Mouse (Mus musculus) adrenal gland, adult 18-20 months (tissue): ENCODE results near the gene Rnf217. TPM values are rescaled to one million over a fixed set of nuclear protein-coding genes. Genes with fewer than 3 reads are reported as not detected.

ENCODE experiments used
- DNase-seq, 2 experiments: peaks; one replicate each; pipeline ENCODE4 v3.0.0; 2021 to 2022; ENCODE audit warnings: low spot score in 2 of 2
- total RNA-seq, 2 experiments: library from RNA; stranded (reverse); gene quantifications; 1 replicate in 1 of 2; 2 replicates in 1 of 2; pipeline ENCODE4 v1.2.3; 2021

Rnf217 gene
- total RNA-seq, 2 experiments from 2014 or later = 8.7 to 10.1 TPM

DNA sequence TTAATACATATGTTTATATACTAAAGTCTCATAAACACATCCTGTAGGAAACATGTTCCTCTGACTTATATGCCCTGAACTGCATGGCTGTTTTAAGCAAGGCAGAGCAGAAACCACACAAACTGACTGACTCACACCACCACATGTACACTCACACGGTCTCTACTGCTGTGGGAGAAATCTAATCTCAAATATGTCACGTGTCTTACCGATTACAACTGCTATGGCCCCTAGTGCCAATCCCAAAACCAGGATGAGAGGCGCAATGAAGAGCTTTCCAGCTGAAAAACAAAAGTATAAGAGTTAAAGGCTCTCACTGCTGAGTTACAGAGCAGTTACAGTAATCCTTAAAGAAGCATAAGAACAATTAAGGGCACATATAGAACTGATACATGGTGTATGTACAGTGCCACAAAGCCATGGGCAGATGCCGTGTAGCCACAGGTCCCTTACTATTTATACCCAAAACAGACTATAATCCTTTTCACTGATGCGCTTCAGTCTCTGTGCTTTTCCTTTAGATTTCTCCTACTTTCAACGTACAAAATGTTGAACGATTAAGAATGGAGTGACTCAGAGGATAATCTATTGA lies 105.3 kb downstream of the Rnf217 start:
- DNase-seq = no peak

DNA sequence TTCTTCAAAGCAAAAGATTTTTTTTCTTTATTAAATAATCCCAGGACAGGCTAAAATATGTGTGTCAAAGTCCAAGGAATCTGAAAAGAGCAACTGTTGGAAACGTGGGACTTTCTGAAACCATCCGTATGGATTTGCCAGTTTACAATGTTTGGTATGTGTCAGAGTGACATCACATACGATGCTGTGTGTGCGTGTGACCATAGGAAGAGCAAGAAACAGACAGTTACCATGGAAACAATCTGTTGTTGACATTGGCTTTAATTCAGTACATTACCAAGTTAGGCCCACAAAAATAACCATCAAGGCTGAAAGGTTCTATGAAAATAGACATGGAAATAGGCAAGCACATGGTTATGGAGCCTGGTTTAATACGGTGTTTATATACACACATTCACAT lies 107.3 kb downstream of the Rnf217 start:
- no peak for DNase-seq

DNA sequence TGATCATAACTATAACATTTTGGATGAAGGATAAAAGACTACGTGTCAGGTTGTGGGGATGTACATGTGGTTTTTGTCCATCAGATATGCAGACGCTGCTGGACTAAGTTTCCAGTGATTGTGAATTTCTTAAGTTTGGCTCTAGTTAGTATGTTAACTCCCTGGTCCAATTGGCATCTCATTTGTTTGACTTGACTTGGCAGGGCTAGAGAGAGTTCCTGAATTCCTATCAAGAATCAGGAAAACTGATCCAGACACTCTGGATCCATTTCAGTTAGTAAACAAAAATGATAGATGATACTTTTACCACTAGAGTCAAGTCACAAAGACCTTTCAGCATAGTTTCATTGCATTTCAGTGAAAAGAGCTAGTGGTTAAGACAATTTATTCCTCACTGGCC lies 112.1 kb downstream of the Rnf217 start:
- DNase-seq = no peak

DNA sequence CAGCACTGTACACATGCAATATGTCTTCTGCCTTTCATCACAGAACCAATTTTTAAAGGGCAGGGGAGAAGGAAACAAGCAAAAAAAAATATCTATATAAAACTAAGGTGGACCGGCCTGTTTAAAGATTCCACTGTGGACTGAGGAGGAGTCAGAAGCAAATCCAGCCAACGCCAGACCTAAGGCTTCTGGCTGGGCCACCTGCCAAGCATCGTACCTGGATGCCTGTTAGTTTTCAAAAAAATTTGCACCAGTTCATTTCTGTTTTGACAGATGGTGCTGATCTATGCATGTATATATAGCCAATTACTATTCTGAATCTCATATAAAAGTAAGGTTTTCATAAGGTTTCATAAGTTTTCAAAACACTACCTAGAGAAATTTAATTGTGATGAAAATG lies 113.2 kb downstream of the Rnf217 start:
- DNase-seq = no peak

DNA sequence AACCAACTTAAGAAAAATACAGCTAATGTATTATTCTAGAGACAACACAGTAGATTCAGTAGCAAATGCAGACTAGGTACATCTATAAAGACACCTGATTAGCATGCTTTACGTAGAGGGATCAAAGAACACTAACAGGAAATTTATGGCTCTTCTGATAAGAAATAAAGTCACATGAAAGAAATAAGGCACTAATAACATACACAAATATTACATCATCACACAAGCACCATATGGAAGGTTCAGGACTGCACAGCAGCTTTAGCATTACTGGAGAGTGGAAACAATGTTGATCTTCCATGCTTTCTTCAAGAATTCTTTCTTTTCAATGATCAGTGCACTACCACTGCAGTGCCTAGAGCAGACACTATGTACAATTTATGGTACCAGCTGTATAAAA lies 114.7 kb downstream of the Rnf217 start:
- DNase-seq = no peak

DNA sequence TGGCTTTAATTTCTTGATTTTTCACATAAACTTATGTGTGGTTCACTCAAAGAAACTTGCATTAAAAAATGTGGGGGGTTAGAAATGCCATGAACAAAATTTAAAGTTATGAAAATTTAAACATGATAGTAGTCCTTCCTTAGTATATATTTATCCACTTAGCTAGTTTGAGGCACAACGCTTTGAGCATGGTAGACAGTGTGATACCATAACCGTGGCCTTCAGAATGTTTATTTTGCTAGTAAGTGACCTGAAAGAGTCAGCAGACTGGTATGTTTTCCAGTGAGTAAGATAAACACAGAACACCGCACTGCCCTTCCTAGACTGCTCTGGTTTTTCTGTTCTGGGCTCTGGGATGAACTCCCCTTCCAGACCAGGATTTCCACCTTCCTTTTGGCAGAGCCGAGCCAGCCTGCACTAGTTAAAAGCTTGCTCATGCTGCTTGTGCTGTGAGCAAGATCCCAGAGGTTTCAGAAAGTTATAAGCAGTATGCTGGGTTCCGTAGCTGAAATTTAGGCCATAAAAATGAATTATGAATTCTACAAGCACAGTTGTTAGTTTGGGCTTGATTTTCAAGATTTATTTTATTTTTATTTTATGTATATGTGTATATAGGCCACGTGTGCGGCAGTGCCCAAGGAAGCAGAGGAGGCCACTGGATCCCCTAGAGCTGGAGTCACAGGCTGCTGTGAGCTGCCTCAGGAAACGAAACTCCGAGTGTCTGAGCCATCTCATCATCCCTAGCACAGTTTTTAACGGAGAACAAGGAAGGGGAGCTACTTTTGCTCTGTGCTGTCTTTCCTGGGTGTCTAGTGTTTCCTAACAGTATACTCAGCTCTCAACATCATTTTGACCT lies 141.7 kb downstream of the Rnf217 start:
- no peak for DNase-seq

DNA sequence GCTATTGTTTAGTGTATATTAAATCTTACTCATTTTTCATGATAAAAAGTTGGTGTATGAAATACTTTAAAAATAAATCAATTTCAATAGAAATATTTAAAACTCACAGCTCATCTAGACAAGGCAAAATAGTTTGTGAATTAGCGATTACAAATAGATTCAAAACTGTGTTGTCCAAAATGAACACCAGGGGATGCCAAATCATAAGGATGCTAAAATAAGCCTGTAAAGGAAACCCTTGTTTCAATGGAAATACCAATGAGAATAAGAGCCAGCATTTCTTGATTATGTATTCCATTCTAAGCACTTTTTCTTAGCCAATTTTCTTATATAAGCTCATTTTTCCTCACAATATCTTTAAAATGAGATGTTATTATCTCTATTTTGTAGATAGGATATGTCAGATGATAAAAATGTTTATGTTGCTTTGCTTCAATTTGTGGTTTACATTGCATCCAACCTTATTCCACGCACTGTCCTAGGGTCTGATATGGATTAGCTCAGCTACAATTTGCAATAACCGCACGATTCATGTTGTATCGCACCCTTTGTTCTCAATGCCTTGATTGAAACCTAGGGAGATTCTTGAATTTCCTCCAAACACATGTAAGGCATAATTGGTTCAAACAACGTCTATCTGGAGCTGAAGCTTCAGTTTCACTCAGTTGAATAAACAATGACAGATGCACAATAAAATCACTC lies 143.0 kb downstream of the Rnf217 start:
- DNase-seq = no peak

DNA sequence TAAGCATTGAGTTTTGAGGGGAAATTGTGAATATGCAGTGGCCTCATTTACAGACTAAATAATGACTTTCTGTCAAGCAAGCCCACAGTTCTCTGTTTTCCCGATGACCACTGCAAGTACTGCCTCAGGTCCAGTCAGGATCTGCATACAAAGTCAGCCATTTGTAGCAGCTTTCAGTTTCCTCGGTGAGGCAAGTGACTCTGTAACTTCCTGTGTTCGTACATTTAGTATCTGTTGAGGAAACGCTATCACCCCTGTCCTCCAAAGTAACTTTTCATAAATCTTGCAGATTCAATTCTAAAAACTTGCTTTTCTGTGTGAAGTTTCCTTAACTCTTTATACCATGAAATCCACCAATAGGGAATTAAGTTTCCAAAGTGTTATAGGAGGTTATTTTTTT lies 143.6 kb downstream of the Rnf217 start:
- no peak for DNase-seq

DNA sequence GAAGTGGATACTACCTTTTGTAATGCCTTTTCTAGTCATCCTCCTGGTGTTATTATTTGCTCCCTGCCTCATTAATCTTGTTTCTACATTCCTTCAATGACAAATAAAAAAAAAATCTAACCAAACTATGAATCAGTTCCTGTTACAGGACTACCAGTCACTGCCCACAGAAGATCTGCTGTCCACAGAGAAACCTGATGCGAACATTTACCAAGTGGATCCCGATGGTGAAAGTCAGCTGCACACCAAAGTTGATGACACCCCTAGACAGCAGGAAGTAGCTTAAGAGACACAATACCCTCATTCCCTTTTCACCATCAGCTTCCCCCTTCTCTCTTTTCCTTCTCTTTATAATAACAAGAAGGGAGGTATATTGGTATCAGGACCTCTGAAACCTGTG lies 145.9 kb downstream of the Rnf217 start:
- no peak for DNase-seq

DNA sequence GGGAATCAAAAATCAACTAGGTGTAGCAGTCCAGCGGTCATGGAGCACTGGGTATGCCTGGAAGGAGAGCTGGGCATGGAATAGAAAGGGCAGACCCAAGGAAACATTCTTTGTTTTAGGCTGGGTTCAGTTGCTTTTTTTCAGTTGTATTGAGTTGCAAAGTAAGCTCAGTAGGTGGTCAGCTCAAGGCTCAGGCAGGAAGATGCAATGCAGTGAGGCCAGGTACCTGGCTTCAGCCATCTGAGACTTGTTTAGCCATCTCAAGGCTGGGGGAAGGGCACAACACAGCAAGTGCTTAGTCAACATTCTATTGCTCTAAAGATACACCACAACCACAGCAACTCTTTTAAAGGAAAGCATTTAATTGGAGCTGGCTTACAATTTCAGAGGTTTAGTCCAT lies 152.2 kb downstream of the Rnf217 start:
- DNase-seq = no peak

DNA sequence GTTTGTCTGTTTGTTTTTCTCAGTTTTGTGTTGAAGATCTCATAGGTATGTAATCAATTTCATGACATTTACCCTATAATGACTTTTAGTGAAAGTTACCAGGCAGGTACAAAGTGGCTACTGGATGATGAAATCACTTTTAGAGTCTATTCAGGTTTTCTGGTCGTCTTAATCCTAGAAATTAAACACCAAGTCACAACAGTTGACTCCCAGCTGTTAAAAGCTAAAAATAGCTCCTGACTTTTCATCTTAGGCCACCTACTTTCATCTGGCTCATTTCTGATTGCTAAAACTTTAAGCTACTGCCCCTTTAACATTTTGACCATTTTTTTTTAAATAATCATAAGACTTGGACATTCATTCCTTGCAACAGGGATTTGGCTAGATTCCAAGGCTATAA lies 161.9 kb downstream of the Rnf217 start:
- DNase-seq = no peak

DNA sequence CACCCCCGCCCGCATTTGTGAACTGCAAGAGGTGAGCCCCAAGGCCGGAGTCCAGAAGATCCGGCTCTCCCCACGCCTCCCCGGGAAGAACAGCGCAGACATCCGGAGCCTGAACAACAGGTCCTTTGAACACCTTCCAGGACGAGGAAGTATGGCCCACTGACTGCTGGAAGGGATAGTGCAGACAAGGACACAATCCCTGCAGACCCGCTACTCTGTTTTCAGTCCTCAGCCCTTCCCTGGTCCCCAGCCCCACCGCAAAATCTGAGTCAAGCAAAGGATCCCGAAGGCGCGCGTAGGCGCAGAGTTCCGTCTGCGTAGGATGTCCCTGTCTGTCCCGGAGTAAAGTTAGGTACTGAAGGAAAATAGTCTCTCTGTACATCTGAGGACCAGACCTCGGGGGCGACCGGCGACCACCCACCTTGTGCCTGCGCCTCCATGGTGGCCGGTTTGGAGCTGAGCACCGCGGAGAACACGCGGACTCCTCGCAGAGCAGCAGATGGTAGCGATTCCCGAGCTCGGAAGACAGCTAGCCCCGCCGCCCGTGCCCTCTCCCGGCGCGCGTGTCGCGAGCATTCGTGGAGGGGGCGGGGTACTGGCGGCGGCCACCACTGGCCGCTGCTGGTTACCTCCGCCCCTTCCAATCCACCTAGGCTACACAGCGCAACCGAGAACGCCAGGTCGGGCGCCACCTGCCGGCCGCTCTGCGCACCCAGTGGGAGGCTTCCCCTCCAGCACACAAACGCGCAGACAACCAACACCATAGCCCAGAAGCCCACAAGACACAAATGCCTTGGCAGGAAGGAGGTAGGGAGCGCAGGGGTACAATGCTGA lies 163.5 kb downstream of the Rnf217 start, which contains the start of gene Tpd52l1:
Gene Tpd52l1, minus strand, starts transcription at position 668 of the 834 bp plus-strand sequence.
- peak; percentile 82 to 92 for DNase-seq

DNA sequence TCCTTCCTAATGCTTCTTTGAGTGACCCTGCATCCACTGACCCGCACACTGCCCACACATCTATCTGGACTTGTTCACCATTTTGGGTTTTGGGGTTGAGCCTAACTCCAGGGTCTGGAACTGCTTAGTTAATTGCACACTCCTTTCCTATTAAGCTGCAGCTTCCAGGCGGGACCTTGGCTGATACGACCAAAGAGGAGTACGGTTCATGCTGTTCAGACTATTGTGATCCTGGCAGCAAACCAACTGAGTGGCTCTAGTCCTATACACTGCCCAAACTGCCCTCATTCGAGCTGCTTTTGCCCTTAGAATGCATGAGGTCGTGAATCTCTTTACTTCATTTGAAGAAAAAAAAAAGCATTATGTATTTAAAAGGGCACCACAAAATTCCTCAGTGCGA lies 164.8 kb downstream of the Rnf217 start:
- no peak for DNase-seq

Other genes with a start within 250 kb of the Rnf217 start
- gene Tpd52l1, start 163.2 kb downstream of the Rnf217 start, total RNA-seq = 10 to 100 TPM; 31.7 to 49.5 TPM